Mouse (Mus musculus): Measurements from ENCODE around the gene Slc22a4. TPM values are rescaled to one million over a fixed set of nuclear protein-coding genes. Genes with fewer than 3 reads are reported as not detected.
A peak's percentile ranks its signal among the peaks of the same experiment; 100 is the strongest.

Slc22a4 gene
- total and polyA plus RNA-seq, 2 experiments from 2014 or later: 0.96 to 2.1 TPM

DNA sequence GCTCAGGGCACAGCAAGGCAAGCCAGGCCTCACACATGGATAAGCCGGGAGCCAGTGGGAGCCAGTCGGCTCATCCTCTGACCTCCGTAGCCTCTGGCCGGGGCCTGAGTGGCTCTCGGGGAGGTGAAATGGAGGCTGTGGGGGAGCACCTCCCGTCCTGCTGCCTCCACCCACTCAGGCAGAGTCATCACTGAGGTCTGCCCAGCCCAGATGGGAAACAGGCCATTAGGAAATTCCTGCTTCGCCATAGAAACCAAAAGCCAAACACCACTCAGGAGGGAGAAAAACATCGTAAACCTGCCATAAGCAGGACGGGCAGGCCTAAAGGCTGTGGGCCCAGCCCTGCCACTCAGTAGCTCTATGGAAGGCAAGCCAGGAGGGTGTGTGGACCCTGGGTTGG is 32.4 kb upstream of the Slc22a4 start:
- peaks cover 4% of the 10 kb centered on the region; the same call in 1 of the 2 replicates for H3K27me3 ChIP-seq (ENCODE audit: control insufficient read depth, insufficient read depth, low read length)
- H3K27ac ChIP-seq (ENCODE audit: low read depth): no peak overlapping the region
- TF ChIP-seq CTCF (IDR thresholded peaks at IDR 0.05; ENCODE audit: low read depth) (no peak), EP300 (IDR thresholded peaks at IDR 0.05; ENCODE audit: low read depth) (no peak)
- peak; percentile 18; the same call in 1 of the 2 replicates for ATAC-seq (ENCODE audit: insufficient read depth, low read depth)
- 61% methylated on average over 9 of the region's 9 CpGs for WGBS
- no peak overlapping the region for H3K9ac ChIP-seq (replicated peaks; ENCODE audit: low read depth, low read length)
- no peak overlapping the region for H3K4me2 ChIP-seq (ENCODE audit: low read depth, low read length)
- DNase-seq (ENCODE audit: low spot score): no peak
- peaks cover 31% of the 10 kb centered on the region for H3K4me1 ChIP-seq (ENCODE audit: control insufficient read depth, insufficient read depth)
- H3K4me3 ChIP-seq (ENCODE audit: low read depth, low read length): no peak overlapping the region
- H3K9me3 ChIP-seq (replicated peaks; ENCODE audit: control insufficient read depth, low read length): no peaks in the 10 kb centered on the region
- H3K36me3 ChIP-seq (replicated peaks; ENCODE audit: control insufficient read depth, insufficient read depth, low read length): no peaks in the 10 kb centered on the region

DNA sequence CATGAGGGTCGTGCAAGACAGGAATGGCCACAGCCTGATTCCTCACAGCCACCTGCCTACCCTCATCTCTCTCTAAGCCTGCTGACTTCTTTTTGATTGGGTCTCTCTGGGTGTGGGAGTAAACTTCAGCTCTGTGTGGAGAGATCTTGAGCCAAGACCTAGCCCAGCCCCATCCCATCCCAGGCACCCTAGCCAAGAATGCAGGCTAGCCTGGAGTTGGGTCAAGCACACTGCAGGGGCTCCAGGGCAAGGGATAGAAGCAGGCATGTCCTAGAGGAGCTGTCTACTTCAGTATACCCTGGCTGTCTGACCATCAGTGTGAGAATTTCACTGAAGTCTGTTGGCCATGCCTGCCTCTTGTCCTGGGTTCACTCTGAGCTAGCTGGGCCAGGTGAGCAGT is 31.6 kb upstream of the Slc22a4 start:
- H3K36me3 ChIP-seq (replicated peaks; ENCODE audit: control insufficient read depth, insufficient read depth, low read length): no peaks in the 10 kb centered on the region
- ATAC-seq (ENCODE audit: insufficient read depth, low read depth) (no peak), DNase-seq (ENCODE audit: low spot score) (no peak)
- H3K9ac ChIP-seq (replicated peaks; ENCODE audit: low read depth, low read length): no peak overlapping the region
- no peak overlapping the region for H3K4me2 ChIP-seq (ENCODE audit: low read depth, low read length)
- H3K27ac ChIP-seq (ENCODE audit: low read depth): no peak overlapping the region
- H3K4me3 ChIP-seq (ENCODE audit: low read depth, low read length): no peak overlapping the region
- H3K27me3 ChIP-seq (ENCODE audit: control insufficient read depth, insufficient read depth, low read length): peaks cover 4% of the 10 kb centered on the region; the same call in 1 of the 2 replicates
- WGBS: 45% methylated on average over 1 of the region's 1 CpGs
- H3K4me1 ChIP-seq (ENCODE audit: control insufficient read depth, insufficient read depth): peaks cover 27% of the 10 kb centered on the region
- no peak for TF ChIP-seq CTCF (IDR thresholded peaks at IDR 0.05; ENCODE audit: low read depth)
- TF ChIP-seq EP300 (IDR thresholded peaks at IDR 0.05; ENCODE audit: low read depth): no peak
- H3K9me3 ChIP-seq (replicated peaks; ENCODE audit: control insufficient read depth, low read length): no peaks in the 10 kb centered on the region

DNA sequence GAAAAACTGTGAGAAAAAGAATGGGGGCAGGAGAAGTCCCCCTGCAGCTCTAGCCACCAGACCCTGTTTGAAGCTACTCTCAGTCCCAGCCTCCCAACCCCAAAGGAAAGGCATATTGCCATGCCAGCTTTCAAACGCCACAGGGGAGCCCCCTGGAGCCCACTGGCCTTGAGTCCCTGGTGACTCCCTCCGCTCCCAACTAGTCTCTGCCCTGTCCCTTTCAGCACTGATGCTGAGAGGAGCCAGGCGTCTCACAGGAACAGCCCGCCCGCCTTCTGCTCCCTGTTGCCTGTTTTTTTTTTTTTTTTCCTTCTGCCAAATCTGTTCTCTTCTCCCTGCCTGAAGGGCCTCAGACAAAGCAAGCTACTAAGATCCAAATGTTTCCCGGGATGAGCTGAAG is 30.8 kb upstream of the Slc22a4 start:
- Histone ChIP-seq H3K36me3 (replicated peaks; ENCODE audit: control insufficient read depth, insufficient read depth, low read length) (no peaks in the 10 kb centered on the region), H3K4me2 (ENCODE audit: low read depth, low read length) (no peak overlapping the region), H3K27ac (ENCODE audit: low read depth) (no peak overlapping the region), H3K9ac (replicated peaks; ENCODE audit: low read depth, low read length) (no peak overlapping the region), H3K4me3 (ENCODE audit: low read depth, low read length) (no peak overlapping the region), H3K4me1 (ENCODE audit: control insufficient read depth, insufficient read depth) (peaks cover 22% of the 10 kb centered on the region), H3K9me3 (replicated peaks; ENCODE audit: control insufficient read depth, low read length) (no peaks in the 10 kb centered on the region), H3K27me3 (ENCODE audit: control insufficient read depth, insufficient read depth, low read length) (peaks cover 4% of the 10 kb centered on the region; the same call in 1 of the 2 replicates)
- TF ChIP-seq EP300 (IDR thresholded peaks at IDR 0.05; ENCODE audit: low read depth): no peak
- TF ChIP-seq CTCF (IDR thresholded peaks at IDR 0.05; ENCODE audit: low read depth): no peak
- ATAC-seq (ENCODE audit: insufficient read depth, low read depth) (0 out of 2 replicates have a peak, but pooled peaks have one; percentile 21), DNase-seq (ENCODE audit: low spot score) (no peak)
- 29% methylated on average over 6 of the region's 6 CpGs for WGBS

DNA sequence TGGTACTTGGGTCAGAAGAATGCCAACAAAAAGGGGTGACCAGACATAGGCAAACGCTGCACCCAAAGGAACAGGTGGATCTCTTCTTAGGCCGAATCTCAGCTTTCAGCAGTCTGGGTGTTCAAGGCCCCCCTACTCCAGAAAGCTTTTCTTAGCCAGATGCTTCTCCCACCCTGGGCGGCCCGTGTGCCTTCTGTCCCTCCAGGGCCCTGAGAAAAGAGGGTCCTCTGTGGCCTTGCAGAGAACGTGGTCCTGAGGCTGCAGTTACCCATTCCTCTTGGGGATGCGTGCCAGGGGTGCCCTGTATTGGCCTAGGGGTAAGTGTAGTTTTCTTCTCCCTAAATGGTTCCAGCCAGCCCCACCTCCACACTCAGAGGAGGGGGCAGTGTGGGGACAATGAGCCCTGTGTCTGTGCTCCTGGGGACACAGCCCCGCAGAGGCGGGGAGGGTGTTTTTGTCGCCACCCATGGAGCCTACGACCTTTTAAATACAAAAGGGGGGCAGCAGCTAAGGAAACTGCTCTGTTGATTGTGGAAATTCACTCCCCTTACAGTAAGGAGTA is 30.2 kb upstream of the Slc22a4 start:
- Histone ChIP-seq H3K9me3 (replicated peaks; ENCODE audit: control insufficient read depth, low read length) (no peaks in the 10 kb centered on the region), H3K36me3 (replicated peaks; ENCODE audit: control insufficient read depth, insufficient read depth, low read length) (no peaks in the 10 kb centered on the region), H3K27ac (ENCODE audit: low read depth) (no peak overlapping the region), H3K4me1 (ENCODE audit: control insufficient read depth, insufficient read depth) (peaks cover 20% of the 10 kb centered on the region), H3K4me2 (ENCODE audit: low read depth, low read length) (no peak overlapping the region), H3K9ac (replicated peaks; ENCODE audit: low read depth, low read length) (no peak overlapping the region), H3K4me3 (ENCODE audit: low read depth, low read length) (no peak overlapping the region), H3K27me3 (ENCODE audit: control insufficient read depth, insufficient read depth, low read length) (peaks cover 4% of the 10 kb centered on the region; the same call in 1 of the 2 replicates)
- WGBS: 70% methylated on average over 10 of the region's 10 CpGs
- no peak for DNase-seq (ENCODE audit: low spot score)
- TF ChIP-seq EP300 (IDR thresholded peaks at IDR 0.05; ENCODE audit: low read depth): no peak
- ATAC-seq (ENCODE audit: insufficient read depth, low read depth): no peak

- WGBS: 68% methylated on average over 2 of the region's 2 CpGs
- Histone ChIP-seq H3K36me3 (replicated peaks; ENCODE audit: control insufficient read depth, insufficient read depth, low read length) (no peaks in the 10 kb centered on the region), H3K9me3 (replicated peaks; ENCODE audit: control insufficient read depth, low read length) (no peaks in the 10 kb centered on the region), H3K9ac (replicated peaks; ENCODE audit: low read depth, low read length) (no peak overlapping the region), H3K4me1 (ENCODE audit: control insufficient read depth, insufficient read depth) (peaks cover 13% of the 10 kb centered on the region), H3K27me3 (ENCODE audit: control insufficient read depth, insufficient read depth, low read length) (peaks cover 4% of the 10 kb centered on the region; the same call in 1 of the 2 replicates), H3K4me2 (ENCODE audit: low read depth, low read length) (no peak overlapping the region), H3K4me3 (ENCODE audit: low read depth, low read length) (no peak overlapping the region), H3K27ac (ENCODE audit: low read depth) (no peak overlapping the region)
- ATAC-seq (ENCODE audit: insufficient read depth, low read depth) (no peak), DNase-seq (ENCODE audit: low spot score) (no peak)
- no peak for TF ChIP-seq CTCF (IDR thresholded peaks at IDR 0.05; ENCODE audit: low read depth)
- no peak for TF ChIP-seq EP300 (IDR thresholded peaks at IDR 0.05; ENCODE audit: low read depth)
These were observed 29.5 kb upstream of the Slc22a4 start for GRCm38 (mm10) chr11:54057428-54057827.

- H3K27me3 ChIP-seq (ENCODE audit: control insufficient read depth, insufficient read depth, low read length): peaks cover 4% of the 10 kb centered on the region; the same call in 1 of the 2 replicates
- H3K36me3 ChIP-seq (replicated peaks; ENCODE audit: control insufficient read depth, insufficient read depth, low read length): no peaks in the 10 kb centered on the region
- H3K4me3 ChIP-seq (ENCODE audit: low read depth, low read length): no peak overlapping the region
- ATAC-seq (ENCODE audit: insufficient read depth, low read depth): no peak
- no peak overlapping the region for H3K27ac ChIP-seq (ENCODE audit: low read depth)
- H3K9ac ChIP-seq (replicated peaks; ENCODE audit: low read depth, low read length): no peak overlapping the region
- no peak for TF ChIP-seq CTCF (IDR thresholded peaks at IDR 0.05; ENCODE audit: low read depth)
- no peak for TF ChIP-seq EP300 (IDR thresholded peaks at IDR 0.05; ENCODE audit: low read depth)
- no peaks in the 10 kb centered on the region for H3K9me3 ChIP-seq (replicated peaks; ENCODE audit: control insufficient read depth, low read length)
- H3K4me2 ChIP-seq (ENCODE audit: low read depth, low read length): no peak overlapping the region
- 67% methylated on average over 8 of the region's 8 CpGs for WGBS
- no peak for DNase-seq (ENCODE audit: low spot score)
- peaks cover under 1% of the 10 kb centered on the region; the same call in 1 of the 2 replicates for H3K4me1 ChIP-seq (ENCODE audit: control insufficient read depth, insufficient read depth)
These were observed 28.2 kb upstream of the Slc22a4 start for GRCm38 (mm10) chr11:54056132-54056531.

Measured in heart, postnatal 0 days (tissue).